Mouse (Mus musculus) kidney, adult 18-20 months (tissue): ENCODE data around the gene Mnd1.

Experiments used
- DNase-seq: peaks from one replicate; pipeline ENCODE4 v3.0.0; 2021

The Mnd1 gene

GRCm38 (mm10) chr3:84157011-84157410 is 1.4 kb upstream of the Mnd1 start:
- DNase-seq = no peak

GRCm38 (mm10) chr3:84156105-84156504 is 519 bp upstream of the Mnd1 start:
- DNase-seq = no peak

GRCm38 (mm10) chr3:84155146-84155545 is 440 bp downstream of the Mnd1 start:
- no peak for DNase-seq

- no peak for DNase-seq
These were observed 855 bp downstream of the Mnd1 start for GRCm38 (mm10) chr3:84154721-84155141.

- no peak for DNase-seq
These were observed 5.8 kb downstream of the Mnd1 start for GRCm38 (mm10) chr3:84149831-84150230.

GRCm38 (mm10) chr3:84140947-84141346 is 14.6 kb downstream of the Mnd1 start:
- DNase-seq = no peak

GRCm38 (mm10) chr3:84136509-84136908 is 19.1 kb downstream of the Mnd1 start:
- DNase-seq = no peak

- no peak for DNase-seq
These were observed 19.7 kb downstream of the Mnd1 start for GRCm38 (mm10) chr3:84135933-84136332.

- peak; percentile 37 for DNase-seq
These were observed 20.2 kb downstream of the Mnd1 start for GRCm38 (mm10) chr3:84135387-84135786.

GRCm38 (mm10) chr3:84131369-84131768 is 24.2 kb downstream of the Mnd1 start:
- DNase-seq = no peak

GRCm38 (mm10) chr3:84130776-84131175 is 24.8 kb downstream of the Mnd1 start:
- DNase-seq = no peak

- DNase-seq = peak; percentile 8
These were observed 26.4 kb downstream of the Mnd1 start for GRCm38 (mm10) chr3:84128871-84129870.

- no peak for DNase-seq
These were observed 28.2 kb downstream of the Mnd1 start for GRCm38 (mm10) chr3:84127431-84127830.

GRCm38 (mm10) chr3:84126721-84127120 is 28.9 kb downstream of the Mnd1 start:
- DNase-seq = no peak

- DNase-seq = no peak
These were observed 29.8 kb downstream of the Mnd1 start for GRCm38 (mm10) chr3:84125704-84126289.

- DNase-seq = peak; percentile 47
These were observed 32.1 kb downstream of the Mnd1 start for GRCm38 (mm10) chr3:84123461-84123860.

GRCm38 (mm10) chr3:84118718-84119117 is 36.9 kb downstream of the Mnd1 start:
- no peak for DNase-seq

GRCm38 (mm10) chr3:84118178-84118577 is 37.4 kb downstream of the Mnd1 start:
- no peak for DNase-seq

GRCm38 (mm10) chr3:84108614-84109013 is 47.0 kb downstream of the Mnd1 start:
- no peak for DNase-seq

GRCm38 (mm10) chr3:84106106-84106505 is 49.5 kb downstream of the Mnd1 start:
- peak; percentile 21 for DNase-seq

GRCm38 (mm10) chr3:84103536-84103935 is 52.0 kb downstream of the Mnd1 start:
- no peak for DNase-seq

- no peak for DNase-seq
These were observed 62.7 kb downstream of the Mnd1 start for GRCm38 (mm10) chr3:84092875-84093274.

- peak; percentile 22 for DNase-seq
These were observed 64.6 kb downstream of the Mnd1 start for GRCm38 (mm10) chr3:84090982-84091381.

GRCm38 (mm10) chr3:84086921-84087320 is 68.7 kb downstream of the Mnd1 start:
- no peak for DNase-seq
